Mouse (Mus musculus) bone marrow macrophage, adult 2 months (primary cell): ENCODE data around the gene Lcmt1. TPM values are rescaled to one million over a fixed set of nuclear protein-coding genes. Genes with fewer than 3 reads are reported as not detected.

Experiments
- H3K27ac ChIP-seq: 2 replicates; pipeline ENCODE4 v1.5.1; 2012; ENCODE audit warnings: low read depth, low read length; ENCODE audit not compliant: insufficient read depth
- H3K4me1 ChIP-seq: 2 replicates; pipeline ENCODE4 v1.6.1; 2012; ENCODE audit warnings: low read length; ENCODE audit not compliant: control insufficient read depth, insufficient read depth
- H3K4me3 ChIP-seq: 2 replicates; pipeline ENCODE4 v1.5.1; 2012; ENCODE audit warnings: mild to moderate bottlenecking, low read length, moderate library complexity; ENCODE audit not compliant: insufficient read depth
- CTCF ChIP-seq: IDR thresholded peaks from 2 replicates; pipeline ENCODE4 v1.5.1; 2012; ENCODE audit warnings: low read depth, mild to moderate bottlenecking, low read length, moderate library complexity
- POLR2A ChIP-seq: IDR thresholded peaks from 2 replicates; pipeline ENCODE4 v1.6.1; 2012; ENCODE audit warnings: mild to moderate bottlenecking, low read depth, low read length, borderline replicate concordance
- polyA plus RNA-seq: library from polyadenylated mRNA; stranded (reverse); fragments of >200 nt; gene quantifications from 2 replicates; pipeline ENCODE4 v1.2.4, GENCODE M21; 2012; ENCODE audit not compliant: missing spikeins, insufficient read depth, insufficient read length

The Lcmt1 gene
- polyA plus RNA-seq, 1 experiment: 26.1 TPM

DNA sequence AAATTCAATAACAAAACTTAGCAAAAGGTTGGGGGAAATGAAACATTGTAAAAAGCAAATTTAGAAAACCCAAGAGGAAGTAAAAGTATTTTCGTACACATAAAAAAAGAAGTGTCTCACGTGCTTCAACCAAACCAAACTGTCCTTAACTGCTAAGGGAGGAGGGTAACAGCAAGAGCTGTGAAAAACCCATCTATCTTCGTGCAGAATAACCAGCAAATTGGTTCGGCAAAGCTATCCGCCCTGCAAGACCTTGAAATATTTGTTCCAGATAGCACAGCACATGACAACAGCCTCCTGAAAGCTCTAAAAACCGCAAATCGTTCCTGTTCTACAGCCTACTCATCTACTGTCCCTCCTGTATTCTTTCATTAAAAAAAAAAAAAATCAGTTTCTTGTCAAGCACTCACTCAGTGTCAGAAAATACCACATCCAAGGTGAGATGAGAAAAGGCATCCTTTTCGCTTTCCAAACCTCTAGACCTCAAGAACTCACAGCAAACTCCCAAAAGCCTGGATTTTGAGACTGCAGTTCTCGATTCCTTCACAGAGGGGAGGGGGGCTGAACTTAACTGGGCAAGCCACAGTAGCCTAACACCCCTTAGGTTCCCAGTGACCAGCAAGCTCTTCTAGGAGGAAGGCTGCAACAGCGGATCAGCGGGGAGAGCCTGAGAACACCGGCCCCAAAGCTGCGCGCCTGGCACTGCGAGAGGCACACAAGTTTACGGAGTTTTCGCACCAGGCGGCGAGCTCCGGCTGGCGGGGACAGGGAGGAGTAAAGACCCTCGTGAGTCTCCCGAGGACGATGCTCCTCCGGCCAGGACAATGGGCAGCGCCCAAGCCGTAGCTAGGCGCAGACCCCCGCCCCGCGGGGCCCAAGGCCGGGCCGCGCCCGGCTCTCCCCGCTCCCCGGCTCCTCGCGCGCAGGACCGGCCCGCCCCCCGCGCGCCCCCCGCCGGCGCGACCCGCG lies 522 bp upstream of the Lcmt1 start:
- TF ChIP-seq CTCF: no peak
- TF ChIP-seq POLR2A: no peak
- Histone ChIP-seq H3K4me1 (peaks cover 48% of the 10 kb centered on the region), H3K27ac (peak overlapping the region; percentile 94), H3K4me3 (peak overlapping the region; percentile 88)

DNA sequence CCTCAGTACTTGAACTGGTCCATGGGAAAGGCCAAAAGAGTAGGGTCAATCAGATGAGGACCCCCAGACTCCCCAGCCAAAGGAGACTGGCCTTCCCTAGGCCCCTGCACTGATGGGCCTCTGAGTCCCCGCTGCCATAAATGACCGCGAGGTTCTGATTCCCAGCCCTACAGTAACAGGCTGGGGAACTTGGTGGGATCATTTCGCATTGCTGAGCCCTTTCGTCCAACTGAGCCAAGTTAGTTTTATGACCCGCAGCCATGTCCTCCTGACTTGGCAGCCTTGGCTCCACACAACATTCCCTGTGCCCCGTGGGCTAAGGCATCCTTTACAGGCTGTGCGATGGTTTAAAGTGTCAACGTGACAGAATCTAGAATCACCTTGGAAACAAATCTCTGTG lies 1.1 kb downstream of the Lcmt1 start:
- H3K27ac ChIP-seq: peak overlapping the region; percentile 88
- H3K4me3 ChIP-seq: peak overlapping the region; percentile 88
- H3K4me1 ChIP-seq: peaks cover 34% of the 10 kb centered on the region
- TF ChIP-seq CTCF (no peak), POLR2A (no peak)

DNA sequence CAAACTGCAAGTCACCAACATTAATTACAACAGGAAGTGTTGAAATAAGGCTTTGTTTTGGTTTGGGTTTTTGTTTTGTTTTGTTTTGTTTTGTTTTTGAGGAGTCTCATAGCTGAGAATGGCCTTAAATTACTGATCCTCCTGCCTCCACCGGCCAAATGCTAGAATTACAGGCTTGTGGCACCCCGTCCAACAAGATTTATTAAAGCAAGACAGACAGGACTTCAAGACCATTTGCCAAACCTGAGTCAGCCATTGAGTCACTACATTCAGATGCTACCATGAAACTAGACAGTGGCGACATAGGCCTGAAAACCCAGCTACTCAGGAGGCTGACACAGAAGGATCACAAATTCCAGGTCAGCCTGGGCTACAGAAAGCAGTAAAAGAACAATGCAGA lies 1.9 kb downstream of the Lcmt1 start:
- Histone ChIP-seq H3K4me1 (peaks cover 26% of the 10 kb centered on the region), H3K27ac (peak overlapping the region; percentile 88), H3K4me3 (peak overlapping the region; percentile 29)
- TF ChIP-seq POLR2A (no peak), CTCF (no peak)

DNA sequence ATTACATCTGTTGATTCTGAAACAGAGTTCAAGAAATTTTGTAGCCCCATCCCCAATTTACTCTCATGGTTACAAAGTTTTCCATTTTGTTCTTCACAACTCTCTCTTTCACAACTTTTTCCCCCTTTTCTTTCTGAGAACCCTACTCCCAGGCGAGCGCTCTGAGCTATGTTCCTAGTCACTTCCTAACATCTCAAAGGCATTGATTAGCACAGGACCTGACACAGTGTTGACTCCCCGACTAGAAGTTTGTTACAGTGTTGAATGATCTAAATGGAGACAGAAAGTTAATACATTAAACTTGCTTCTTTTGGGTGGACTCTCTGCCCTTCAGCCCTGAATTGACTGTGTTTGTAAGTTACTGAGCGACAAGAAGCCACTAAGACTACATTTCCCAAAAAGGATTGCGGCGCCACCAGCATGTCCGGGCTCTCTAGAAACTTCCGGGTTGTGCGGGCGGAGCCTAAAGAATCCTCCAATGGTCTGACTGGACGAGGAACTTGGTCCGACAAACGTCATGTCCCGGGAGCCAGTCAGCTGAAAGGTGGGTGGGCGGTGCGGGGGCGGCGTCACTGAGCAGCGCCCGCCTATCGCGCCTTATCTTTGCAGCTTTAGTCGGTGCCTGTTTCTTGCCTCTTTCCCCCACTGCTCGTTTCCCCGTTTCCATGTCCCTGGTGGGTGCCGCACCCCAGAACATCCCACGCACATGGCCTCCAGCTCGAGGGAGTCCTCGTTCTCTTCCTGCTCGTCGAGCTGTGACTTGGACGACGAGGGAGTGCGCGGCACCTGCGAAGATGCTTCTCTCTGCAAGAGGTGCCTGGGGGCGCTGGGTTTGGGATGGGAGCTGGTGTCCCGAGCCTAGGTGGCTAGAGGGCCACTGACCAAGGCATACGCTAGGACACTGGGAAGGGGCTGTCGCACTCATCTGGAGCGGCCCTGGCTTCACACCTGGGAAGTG lies 8.1 kb downstream of the Lcmt1 start:
- Histone ChIP-seq H3K27ac (no peak overlapping the region), H3K4me3 (peak overlapping the region; percentile 92), H3K4me1 (peaks cover 16% of the 10 kb centered on the region)
- TF ChIP-seq CTCF: no peak

DNA sequence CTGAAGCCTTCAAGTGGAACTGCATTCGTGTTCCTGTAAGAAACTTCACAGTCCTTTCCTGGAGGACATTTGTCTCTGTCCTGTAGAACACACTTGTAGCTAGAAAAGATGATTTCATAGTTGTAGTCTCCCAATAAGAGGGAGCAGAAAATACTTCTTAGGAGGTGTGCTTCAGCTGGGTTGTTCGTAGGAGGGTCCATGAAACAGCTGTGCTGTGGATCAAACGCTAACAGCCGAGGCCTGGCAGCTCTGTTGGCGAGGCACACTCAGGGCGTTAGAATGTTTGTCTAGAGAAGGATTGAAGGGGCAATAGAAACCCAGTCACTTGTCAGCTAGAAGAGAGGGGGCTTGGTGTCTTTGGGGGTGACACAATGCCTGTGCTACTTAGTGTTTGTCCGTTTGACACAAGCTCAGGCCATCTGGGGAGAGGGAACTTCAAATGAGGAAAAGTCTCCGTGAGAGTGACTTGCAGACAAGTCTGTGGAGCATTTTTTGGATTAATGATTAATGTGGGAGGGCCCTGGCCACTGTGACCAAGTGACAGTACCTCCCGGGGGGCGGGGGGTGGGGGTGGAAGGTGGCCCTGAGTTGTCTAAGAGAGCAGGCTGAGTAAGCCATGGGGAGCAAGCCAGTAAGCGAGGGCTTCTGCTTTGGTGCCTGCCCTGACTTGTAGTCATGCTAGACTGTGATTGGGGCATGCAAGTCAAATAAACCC lies 16.3 kb downstream of the Lcmt1 start:
- peaks cover 3% of the 10 kb centered on the region; the same call in 1 of the 2 replicates for H3K4me1 ChIP-seq
- H3K4me3 ChIP-seq: no peak overlapping the region
- no peak overlapping the region for H3K27ac ChIP-seq
- TF ChIP-seq POLR2A (no peak), CTCF (no peak)

DNA sequence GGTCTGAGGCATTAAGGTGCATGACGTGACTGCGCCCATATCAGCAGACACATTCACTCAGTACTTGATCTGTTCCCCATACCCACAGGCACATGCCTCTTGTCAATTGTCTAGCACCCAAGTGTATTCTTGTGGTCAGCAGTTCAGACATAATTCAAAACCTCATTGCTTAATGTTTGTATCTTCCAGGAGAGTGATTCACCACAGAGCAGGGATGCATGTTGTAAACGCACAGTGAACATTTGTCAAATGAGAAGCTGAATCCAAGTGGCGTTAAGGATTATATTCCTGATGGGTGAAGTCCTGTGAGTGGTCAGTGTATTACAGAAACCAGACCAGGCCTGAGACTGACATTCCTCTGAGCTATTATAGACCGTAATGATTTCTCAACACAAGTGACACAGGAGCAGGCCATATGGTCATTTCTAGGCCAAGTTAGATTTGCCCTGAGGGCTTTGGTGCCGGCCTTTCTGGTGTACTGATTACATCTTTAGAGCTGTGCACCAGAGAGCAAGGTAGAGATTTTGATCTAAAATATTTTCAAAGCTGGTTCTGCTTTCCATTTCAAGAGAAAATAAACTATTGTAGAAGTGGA lies 20.2 kb downstream of the Lcmt1 start:
- Histone ChIP-seq H3K4me1 (peaks cover 5% of the 10 kb centered on the region; the same call in 1 of the 2 replicates), H3K27ac (no peak overlapping the region), H3K4me3 (no peak overlapping the region)
- TF ChIP-seq POLR2A: no peak
- TF ChIP-seq CTCF: no peak

DNA sequence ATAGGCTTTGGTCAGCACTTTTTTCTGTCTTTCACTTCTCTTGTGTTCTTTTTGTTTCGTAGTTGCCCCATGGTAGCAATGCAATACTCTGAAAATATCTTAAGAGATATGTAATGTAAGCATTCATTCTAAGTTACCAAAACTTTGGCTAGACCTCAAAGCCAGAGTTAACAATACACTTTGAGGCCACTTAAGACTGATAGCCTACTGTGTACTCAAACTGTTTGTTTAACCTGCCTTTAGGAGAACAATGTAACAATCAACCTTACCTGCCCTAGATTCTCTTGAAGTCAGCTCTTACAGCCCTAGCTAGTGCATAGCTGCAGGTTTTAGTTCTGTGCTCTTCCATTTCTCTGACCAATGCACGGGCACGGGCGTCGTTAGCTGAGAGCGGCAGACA lies 24.7 kb downstream of the Lcmt1 start:
- H3K27ac ChIP-seq: no peak overlapping the region
- H3K4me1 ChIP-seq: peaks cover 14% of the 10 kb centered on the region
- TF ChIP-seq POLR2A (no peak), CTCF (no peak)
- no peak overlapping the region for H3K4me3 ChIP-seq

DNA sequence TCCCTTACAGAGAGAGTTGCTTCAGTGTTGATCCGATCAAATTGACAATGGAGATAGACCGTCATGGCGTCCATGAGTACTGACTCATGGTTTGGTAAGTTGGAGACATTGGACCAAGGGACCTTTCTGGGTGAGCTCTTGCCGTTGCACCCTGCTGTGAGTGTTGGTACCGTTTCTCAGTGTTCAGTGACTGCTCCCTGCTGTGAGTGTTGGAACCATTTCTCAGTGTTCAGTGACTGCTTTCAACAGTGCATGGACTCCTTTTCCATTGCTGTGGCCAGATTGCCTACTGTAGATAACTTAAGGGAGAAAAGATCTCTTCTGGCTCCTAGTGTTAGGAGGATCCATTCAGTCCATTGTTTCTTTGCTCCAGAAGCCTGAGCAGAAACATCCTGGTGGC lies 27.3 kb downstream of the Lcmt1 start:
- no peak for TF ChIP-seq CTCF

DNA sequence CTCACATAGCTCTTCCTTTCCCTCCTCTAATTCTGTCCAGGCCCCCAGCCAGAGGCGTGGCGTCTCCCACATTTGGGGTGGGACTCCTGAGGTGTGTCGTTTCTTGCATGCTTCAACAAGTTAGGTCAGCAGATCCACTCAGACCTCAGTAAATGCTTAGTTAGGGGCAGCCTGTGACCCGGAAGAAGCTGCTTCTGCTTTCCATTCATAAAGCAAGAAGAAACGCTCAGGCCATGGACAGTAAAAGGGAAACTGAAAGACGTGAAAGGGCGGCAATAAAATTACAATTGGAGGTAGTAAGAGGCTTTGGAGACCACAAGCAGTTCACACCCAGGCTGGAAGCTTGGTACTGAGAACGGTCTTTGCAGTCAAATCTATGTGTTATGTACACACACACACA lies 27.8 kb downstream of the Lcmt1 start:
- Histone ChIP-seq H3K4me1 (peaks cover 11% of the 10 kb centered on the region), H3K27ac (peak overlapping the region; percentile 33), H3K4me3 (peak overlapping the region; percentile 29; the same call in 1 of the 2 replicates)
- TF ChIP-seq POLR2A (no peak), CTCF (no peak)

More for the DNA sequence above, 27.3 kb downstream of the Lcmt1 start:
- Histone ChIP-seq H3K4me3 (no peak overlapping the region), H3K27ac (peak overlapping the region; percentile 33), H3K4me1 (peaks cover 11% of the 10 kb centered on the region)
